Mouse (Mus musculus) ovary, adult 18-20 months (tissue): ENCODE measurements around the gene Dclre1c.

Source experiments
- DNase-seq: peaks from one replicate; pipeline ENCODE4 v3.0.0; 2022; ENCODE audit warnings: low spot score, mixed read lengths

Gene Dclre1c

DNA sequence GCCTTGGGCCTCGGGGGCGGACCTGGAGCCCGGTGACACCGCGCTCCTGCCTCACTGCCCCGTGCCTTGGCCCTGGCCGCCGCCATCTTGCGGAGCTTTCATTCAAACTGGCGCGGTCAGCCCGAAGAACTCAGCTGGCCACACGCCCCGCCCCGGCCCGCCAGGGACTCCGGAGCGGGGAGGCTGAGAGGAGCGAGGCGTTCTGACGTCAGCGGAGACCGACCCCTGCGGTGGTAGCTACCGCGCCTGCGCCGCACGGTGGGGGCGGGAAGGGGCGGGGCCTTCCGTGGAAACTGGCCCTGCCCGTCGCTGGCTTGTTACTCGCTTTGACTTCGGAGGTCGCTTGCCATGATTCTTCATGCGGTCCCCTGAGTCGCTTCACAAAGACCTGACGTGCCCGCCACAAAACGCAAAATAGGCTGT, 50.9 kb downstream of the Dclre1c start, which contains the start of gene Suv39h2:
Suv39h2 (minus strand) TSS at position 171 of the 423 bp plus-strand sequence.
- DNase-seq = peak; percentile 95

- no peak for DNase-seq
These were observed 51.9 kb downstream of the Dclre1c start for GRCm38 (mm10) chr2:3475746-3476251.

DNA sequence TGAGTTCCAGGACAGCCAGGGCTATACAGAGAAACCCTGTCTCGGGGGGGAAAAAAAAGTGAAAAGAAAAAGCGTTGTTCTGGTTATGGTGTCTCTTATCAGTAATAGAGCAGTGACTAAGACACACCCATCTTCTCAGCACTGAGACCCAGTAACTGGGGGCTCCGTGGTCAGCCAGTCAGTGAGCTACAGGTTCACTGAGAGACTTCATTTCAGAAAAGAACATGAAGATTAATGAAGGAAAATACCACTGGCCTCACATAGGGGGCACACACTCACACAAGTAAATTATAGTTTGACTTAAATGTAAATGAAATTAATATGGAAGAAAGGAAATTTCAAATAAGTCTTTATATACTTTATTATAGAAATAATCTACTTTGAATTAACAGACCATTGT, 56.3 kb downstream of the Dclre1c start:
- DNase-seq = no peak

DNA sequence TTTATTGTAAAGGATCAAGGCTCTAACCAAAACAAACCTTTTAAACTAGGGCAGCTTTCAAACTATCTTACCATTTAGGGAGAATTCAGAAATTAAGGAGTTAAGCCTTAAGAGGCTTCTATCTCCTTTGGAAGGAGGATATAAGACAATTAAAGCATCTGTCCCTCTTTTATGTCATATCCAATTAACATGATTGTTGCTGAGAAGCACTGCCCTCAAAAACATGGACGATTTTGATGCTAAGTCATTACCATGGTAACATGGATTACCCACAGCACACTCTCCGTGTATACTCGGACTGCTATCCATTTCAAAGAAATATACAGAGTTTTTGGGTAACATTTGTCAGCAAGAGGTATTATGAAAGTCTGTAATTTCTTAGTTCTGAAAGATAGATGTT, 65.9 kb downstream of the Dclre1c start:
- no peak for DNase-seq

DNA sequence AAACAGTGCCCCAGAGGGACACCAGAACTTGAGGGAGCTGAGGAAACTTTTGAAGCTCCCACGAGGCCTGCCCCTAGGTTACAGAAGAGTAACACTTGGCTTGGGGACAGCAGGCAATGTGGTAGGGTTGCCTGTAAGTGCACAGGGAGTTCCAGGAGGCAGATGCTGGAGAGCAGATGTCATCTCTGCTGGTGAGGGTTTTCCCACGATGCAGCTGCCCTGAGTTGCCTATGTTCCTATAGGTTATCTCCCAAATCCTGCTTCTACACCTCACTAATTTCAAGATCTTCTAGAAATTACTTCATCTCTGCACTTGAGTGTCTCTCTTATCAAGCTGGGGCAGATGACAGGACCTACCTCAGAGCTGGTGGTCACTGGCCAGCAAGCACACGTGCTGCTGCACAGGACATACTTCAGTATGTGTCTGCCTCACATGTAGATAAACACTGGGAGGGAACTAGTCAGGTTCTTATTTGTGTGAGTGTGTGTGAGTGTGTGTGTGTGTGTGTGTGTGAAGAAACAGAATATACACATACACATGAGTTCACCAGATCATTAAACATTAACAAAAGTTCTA, 70.0 kb downstream of the Dclre1c start:
- no peak for DNase-seq

GRCm38 (mm10) chr2:3499543-3499942, 75.6 kb downstream of the Dclre1c start:
- DNase-seq = no peak

DNA sequence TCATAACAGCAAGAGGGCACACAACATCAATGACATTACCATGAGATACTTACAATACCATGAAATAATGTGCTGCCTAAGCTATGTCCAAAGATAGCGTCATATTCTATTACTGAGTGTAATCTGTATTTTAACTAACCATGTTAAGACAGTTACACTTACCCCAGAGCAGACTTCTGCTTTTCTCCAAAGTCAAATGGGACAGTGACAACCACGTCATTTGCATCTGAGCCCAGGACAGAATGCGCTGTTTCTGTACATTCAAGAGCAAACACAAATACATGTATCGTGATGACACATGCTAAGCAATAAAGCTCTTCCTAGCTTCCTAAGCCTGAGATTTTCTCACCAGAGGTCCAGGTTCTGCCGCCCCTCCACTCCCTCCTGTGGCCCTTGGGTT, 77.0 kb downstream of the Dclre1c start:
- no peak for DNase-seq

- no peak for DNase-seq
These were observed 88.1 kb downstream of the Dclre1c start for GRCm38 (mm10) chr2:3512076-3512475.

DNA sequence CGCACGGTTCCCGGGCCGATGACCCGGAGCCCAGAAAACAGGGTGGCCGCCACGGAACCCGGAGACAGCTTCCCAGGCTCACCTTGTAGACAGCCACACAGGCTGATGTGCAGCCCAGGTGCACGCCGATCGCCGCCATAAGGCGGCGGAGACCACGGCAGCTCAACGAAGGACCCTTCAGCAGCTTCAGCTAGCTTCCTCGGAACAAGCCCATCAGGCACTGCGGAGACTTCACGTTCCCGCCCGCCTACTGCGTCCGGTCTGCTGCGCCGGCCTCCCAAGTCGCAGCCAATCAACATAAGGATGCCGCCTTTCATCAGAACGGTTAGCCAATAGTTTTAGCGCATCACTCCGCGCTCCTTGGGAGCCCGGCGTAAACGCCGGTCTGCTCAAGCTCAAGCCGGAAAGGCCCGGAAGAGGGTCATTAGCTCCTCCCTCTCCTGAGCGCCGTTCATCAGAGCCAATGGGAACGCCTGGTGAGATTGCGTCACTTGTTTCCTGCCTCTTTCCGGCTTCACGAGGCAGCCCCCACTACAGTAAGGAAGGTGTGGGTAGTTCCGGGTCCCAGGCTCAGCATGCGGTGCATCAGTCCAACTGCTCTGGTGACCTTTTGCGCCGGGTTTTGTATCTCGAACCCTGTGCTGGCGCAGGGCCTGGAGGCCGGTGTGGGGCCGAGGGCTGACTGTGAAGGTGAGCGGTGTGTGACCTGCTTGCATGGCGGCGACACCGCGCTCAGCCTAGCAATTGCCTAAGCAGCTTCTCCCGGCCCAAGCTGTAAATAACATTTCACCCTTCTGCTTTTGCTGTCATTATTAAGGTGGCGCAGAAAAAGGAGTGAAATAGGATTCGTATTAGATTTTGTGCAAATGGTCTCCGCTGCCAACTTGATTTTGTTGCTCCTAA, 88.9 kb downstream of the Dclre1c start, which contains the start of the genes Gm45902, Hspa14 and Cdnf:
Gm45902 (minus strand) TSS at position 239 of the 903 bp plus-strand sequence.
Hspa14 (minus strand) TSS at position 263 of the 903 bp plus-strand sequence.
Cdnf (plus strand) TSS at position 479 of the 903 bp plus-strand sequence.
- peak; percentile 96 for DNase-seq
